Mouse (Mus musculus) ovary, adult 10 weeks (tissue): ENCODE results near the gene Ugt2a1. TPM values are rescaled to one million over a fixed set of nuclear protein-coding genes. Genes with fewer than 3 reads are reported as not detected.

Experiments used
- polyA plus RNA-seq: library from polyadenylated mRNA; stranded (reverse); fragments of 350-450 nt; fragmentation: Illumina TruSeq; extraction: RNeasy Lipid Tissue Mini Kit (QIAGEN cat#74804); gene quantifications from one replicate; pipeline ENCODE4 v1.2.3, GENCODE M21; 2014

Gene Ugt2a1
- not detected for polyA plus RNA-seq

DNA sequence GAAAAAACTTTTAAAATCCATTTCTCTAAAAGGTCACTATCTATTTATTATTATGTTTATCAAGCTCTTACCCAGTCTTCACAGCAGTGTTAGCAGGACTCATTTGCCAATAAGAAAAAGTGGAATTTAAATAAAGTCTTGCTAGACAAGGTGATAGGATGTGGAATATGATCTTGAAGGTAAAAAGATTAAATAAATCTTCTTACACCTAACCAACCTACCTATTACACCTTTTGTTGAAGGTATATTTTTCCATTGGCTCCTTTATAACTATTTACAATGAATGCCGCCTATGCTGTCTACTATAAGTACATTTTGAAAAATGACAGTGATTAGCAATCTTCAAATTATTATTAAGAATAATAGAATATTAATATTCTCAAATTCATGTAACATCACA lies at the start of gene Ugt2a1:
Gene Ugt2a1, minus strand, starts transcription at position 101 of the 400 bp plus-strand sequence.

DNA sequence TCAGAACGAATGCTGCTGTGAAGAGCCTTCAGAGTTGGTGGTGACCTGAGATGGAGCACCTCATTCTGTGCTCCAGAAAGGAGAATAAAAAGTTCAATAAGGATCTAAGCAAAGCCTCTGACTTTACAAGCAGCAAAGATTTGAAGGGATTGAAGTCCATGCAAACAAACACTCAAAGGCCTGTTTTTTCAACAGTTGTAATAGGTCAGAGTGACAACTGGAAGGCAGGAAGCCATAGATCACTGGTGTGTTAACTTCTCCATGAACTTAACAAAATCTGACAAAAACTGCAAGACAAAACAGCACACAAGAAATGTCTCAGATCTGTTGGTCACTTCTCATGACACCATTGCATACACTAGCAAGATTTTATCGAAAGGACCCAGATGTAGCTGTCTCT lies 47.4 kb upstream of the Ugt2a1 start, which contains the start of gene Sult1b1:
Gene Sult1b1, minus strand, starts transcription at position 85 of the 400 bp plus-strand sequence.

DNA sequence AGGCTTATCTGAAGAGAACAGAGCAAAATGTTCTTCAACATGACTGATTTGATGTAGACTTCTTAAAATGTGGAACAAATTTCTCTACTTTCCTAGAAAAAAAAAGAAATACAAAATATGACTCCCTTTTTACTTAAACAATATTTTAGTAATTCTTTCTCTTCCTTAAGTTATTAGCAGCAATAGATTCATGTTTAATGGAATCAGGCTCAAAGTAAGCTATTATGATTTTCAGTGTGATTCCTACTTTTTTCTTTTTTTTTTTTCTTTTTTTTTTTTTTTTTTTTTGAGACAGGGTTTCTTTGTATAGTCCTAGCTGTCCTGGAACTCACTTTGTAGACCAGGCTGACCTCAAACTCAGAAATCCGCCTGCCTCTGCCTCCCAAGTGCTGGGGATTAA lies 4.0 kb downstream of the Ugt2a1 start, which contains the start of gene Gm43638:
Gene Gm43638, minus strand, starts transcription at position 101 of the 400 bp plus-strand sequence.

DNA sequence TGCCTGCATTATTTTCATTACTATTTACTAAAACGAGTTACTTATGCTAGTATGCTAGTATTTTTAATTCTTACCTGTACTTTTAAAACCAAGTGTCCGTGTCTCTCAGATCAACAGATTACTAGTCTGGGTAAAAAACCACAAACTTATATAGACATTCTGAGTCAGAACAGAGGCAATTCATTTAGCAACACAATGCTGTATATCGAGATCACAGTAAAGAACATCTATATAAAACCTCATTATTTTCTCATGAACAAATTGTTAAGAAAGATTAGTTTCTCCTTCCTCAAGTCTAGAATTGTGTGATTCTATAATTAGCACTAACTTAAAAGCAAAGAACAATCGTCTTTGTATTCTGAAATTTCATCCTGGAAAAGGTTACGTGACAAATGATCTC lies 8.5 kb downstream of the Ugt2a1 start, which contains the start of gene Ugt2a2:
Gene Ugt2a2, minus strand, starts transcription at position 101 of the 400 bp plus-strand sequence.

DNA sequence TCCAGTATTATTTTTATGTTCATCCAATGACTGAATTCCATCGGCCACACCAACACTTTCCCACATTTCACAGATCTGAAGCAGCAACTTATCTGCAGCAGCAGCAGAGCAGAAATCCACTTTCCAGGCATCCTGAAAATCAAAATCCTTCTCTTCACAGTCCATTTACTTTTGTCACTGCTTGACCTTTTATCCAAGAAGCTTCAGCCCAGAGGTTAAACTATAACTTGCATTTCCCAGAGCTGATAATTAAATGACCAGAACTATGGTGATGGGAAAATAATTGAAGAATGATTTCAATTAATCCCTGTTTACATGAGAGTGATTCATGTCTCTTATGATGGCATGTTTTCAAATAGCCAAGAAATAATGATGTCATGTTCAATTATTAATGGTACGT lies 66.6 kb downstream of the Ugt2a1 start, which contains the start of gene Ugt2b38:
Gene Ugt2b38, minus strand, starts transcription at position 163 of the 400 bp plus-strand sequence.

Other genes starting within 250 kb of the Ugt2a1 start
- gene Ugt2b37, start 236.1 kb downstream of the Ugt2a1 start, polyA plus RNA-seq = not detected
- gene Ugt2a3, start 153.7 kb downstream of the Ugt2a1 start, polyA plus RNA-seq = not detected
- gene Ugt2b38, start 66.7 kb downstream of the Ugt2a1 start, polyA plus RNA-seq = not detected
- not detected for gene Ugt2a2, start 8.6 kb downstream of the Ugt2a1 start, polyA plus RNA-seq
- gene Gm43638, start 4.1 kb downstream of the Ugt2a1 start, polyA plus RNA-seq = not detected
- not detected for gene Sult1b1, start 47.3 kb upstream of the Ugt2a1 start, polyA plus RNA-seq
- 2.6 TPM for gene Sult1d1, start 78.2 kb upstream of the Ugt2a1 start, polyA plus RNA-seq
- gene Sult1e1, start 100.7 kb upstream of the Ugt2a1 start, polyA plus RNA-seq = not detected
- gene Csn1s1, start 175.3 kb upstream of the Ugt2a1 start, polyA plus RNA-seq = not detected
- not detected for gene Csn2, start 208.8 kb upstream of the Ugt2a1 start, polyA plus RNA-seq